In the genomic region with DNA sequence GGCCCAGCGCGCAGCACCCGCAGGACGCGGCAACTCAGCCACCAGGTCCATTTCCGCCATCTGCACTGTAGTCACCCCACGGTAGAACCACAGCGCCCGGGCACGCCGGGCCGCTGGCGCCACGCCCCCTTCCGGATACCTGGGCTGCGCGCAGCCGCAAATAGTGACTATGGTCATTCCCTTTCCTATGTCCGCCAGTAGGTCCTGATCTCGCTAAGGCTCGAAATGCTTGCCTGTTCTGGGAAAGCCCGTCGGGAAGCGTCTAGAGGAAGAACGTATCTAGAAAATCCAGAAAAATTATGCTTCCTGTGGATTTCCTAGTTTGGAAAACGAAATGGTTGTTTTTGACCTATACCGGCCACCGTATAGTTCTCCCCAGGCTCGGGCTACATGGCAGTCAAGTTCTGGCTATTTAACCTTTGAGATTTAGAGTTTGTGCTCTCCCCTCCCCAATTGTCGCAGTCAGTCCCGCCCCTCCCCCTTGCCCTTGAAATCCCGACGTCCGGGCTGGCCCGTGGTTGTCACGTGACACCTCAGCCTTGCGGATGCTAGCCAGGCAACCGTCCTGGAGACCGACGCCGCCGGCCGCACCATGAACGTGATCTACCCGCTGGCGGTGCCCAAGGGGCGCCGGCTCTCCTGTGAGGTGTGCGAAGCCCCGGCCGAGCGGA, we compare ENCODE assay signal across 8 mouse cellular contexts. TPM values are rescaled to one million over a fixed set of nuclear protein-coding genes. Genes with fewer than 3 reads are reported as not detected.
DNase-seq lines count a peak whose midpoint lies in the region; ATAC-seq and TF ChIP-seq lines count a peak whose summit lies in the region.

A gene (minus strand): TSS at position 127 of the 671 bp plus-strand sequence.
A gene (plus strand): TSS at position 521 of the 671 bp plus-strand sequence.

- TF ChIP-seq CTCF in olfactory bulb, adult 2 months (IDR thresholded peaks at IDR 0.05; ENCODE audit: insufficient read depth, low read depth, low read length): no peak

- H3K4me3 ChIP-seq in lung, embryonic 15.5 days: peak within 1 kb of the TSS; percentile 61
- H3K4me3 ChIP-seq in olfactory bulb, adult 2 months (ENCODE audit: insufficient read depth, low read depth, low read length): peak within 1 kb of the TSS; percentile 57

- H3K27ac ChIP-seq in lung, embryonic 15.5 days: peak within 1 kb of the TSS; percentile 97
- peak within 1 kb of the TSS; percentile 63 for H3K27ac ChIP-seq in olfactory bulb, adult 2 months (ENCODE audit: insufficient read depth, low read depth, low read length)

- peak; percentile 39; the same call in 1 of the 2 replicates for TF ChIP-seq POLR2A in olfactory bulb, adult 2 months (IDR thresholded peaks at IDR 0.05; ENCODE audit: insufficient read depth, low read depth, low read length)

- ATAC-seq in hematopoietic stem cell, adult 5-6 weeks (replicated peaks in 1 of 2; ENCODE audit: insufficient read depth in 1 of 2, low FRiP score in 2 of 2, low TSS enrichment in 1 of 2, low read depth in 1 of 2, poor library complexity in 2 of 2, severe bottlenecking in 2 of 2): peak; percentile 80 to 94
- peak; percentile 92 for ATAC-seq in lung, embryonic 15.5 days (ENCODE audit: borderline replicate concordance, extremely low read depth, low FRiP score, low TSS enrichment)

- H3K36me3 ChIP-seq in lung, embryonic 15.5 days: no peaks in the 10 kb centered on the region

- H3K9ac ChIP-seq in lung, embryonic 15.5 days: peak within 1 kb of the TSS; percentile 60

- H3K27me3 ChIP-seq in lung, embryonic 15.5 days: no peaks in the 10 kb centered on the region

- DNase-seq in MN1 (ENCODE audit: low spot score): peak; percentile 86
- DNase-seq in cerebellum, adult 8-10 months: peak; percentile 93
- peak; percentile 95 for DNase-seq in forelimb bud, embryonic 11.5 days (ENCODE audit: low read depth, low spot score)
- DNase-seq in layer of hippocampus, adult 9-10 months (ENCODE audit: low spot score): peak; percentile 62
- DNase-seq in thymus, adult 18-20 months: peak; percentile 78 to 84

- under 1% methylated on average over 52 of the region's 52 CpGs for WGBS in lung, embryonic 15.5 days
- under 1% methylated on average over 52 of the region's 52 CpGs for WGBS in olfactory bulb, adult 2 months

- H3K9me3 ChIP-seq in lung, embryonic 15.5 days: no peaks in the 10 kb centered on the region

- peaks cover 18% of the 10 kb centered on the region for H3K4me1 ChIP-seq in lung, embryonic 15.5 days
- H3K4me1 ChIP-seq in olfactory bulb, adult 2 months (ENCODE audit: control insufficient read depth, insufficient read depth, low read length): peaks cover 4% of the 10 kb centered on the region; the same call in 1 of the 2 replicates

- peak within 1 kb of the TSS; percentile 94 for H3K4me2 ChIP-seq in lung, embryonic 15.5 days

RNA-seq across cellular contexts. Expression of the first gene that starts in this region (rescaled TPM):
- total RNA-seq in hematopoietic stem cell, adult 5-6 weeks (2017): 11.7 and 11.9 TPM in 2 replicates
- polyA plus RNA-seq in lung, embryonic 15.5 days (2015; fragmentation: Nextera tagmentation; extraction: Ambion mirVana): 35.1 and 36.2 TPM in 2 replicates
- polyA plus RNA-seq in olfactory bulb, adult 2 months (2012; ENCODE audit: insufficient read depth, insufficient read length, low replicate concordance, missing spikeins): not detected in 2 replicates

RNA-seq across cellular contexts. Expression of the second gene that starts in this region (rescaled TPM):
- total RNA-seq in hematopoietic stem cell, adult 5-6 weeks (2017): 0.35 and 1.4 TPM in 2 replicates
- 0.59 and 0.68 TPM in 2 replicates for polyA plus RNA-seq in lung, embryonic 15.5 days (2015; fragmentation: Nextera tagmentation; extraction: Ambion mirVana)
- not detected in 2 replicates for polyA plus RNA-seq in olfactory bulb, adult 2 months (2012; ENCODE audit: insufficient read depth, insufficient read length, low replicate concordance, missing spikeins)

Comparison
In these comparisons a context has a peak if more than half of its experiments do, and no peak if none do; other contexts are left out.
1. Peak in every context shown above with its lines: DNase-seq, ATAC-seq, H3K4me3 ChIP-seq and H3K27ac ChIP-seq.
2. RNA of the first gene that starts in this region (polyA plus RNA-seq): 35.1 to 36.2 TPM in lung, embryonic 15.5 days; not detected in olfactory bulb, adult 2 months; every median in the first group is over 10 times any median in the second.